Mouse (Mus musculus) E14TG2a.4 (cell line): ENCODE results near the gene U2af2.

Source experiments
- CTCF ChIP-seq: conservative IDR thresholded peaks from 2 replicates; pipeline ENCODE4 v1.5.1; 2014; ENCODE audit warnings: low read length
- POU5F1 ChIP-seq: IDR thresholded peaks from 2 replicates; pipeline ENCODE4 v1.6.1; 2014; ENCODE audit warnings: low read length, borderline replicate concordance

- TF ChIP-seq CTCF = no peak
- TF ChIP-seq POU5F1 = no peak
Observed at GRCm38 (mm10) chr7:5064886-5065285, 2.9 kb downstream of the U2af2 start.
